Mouse (Mus musculus) embryonic facial prominence, embryonic 12.5 days (tissue): ENCODE data around the gene Nhej1. TPM values are rescaled to one million over a fixed set of nuclear protein-coding genes. Genes with fewer than 3 reads are reported as not detected.
A peak's percentile ranks its signal among the peaks of the same experiment; 100 is the strongest.

Source experiments
- ATAC-seq: fragments of 200-750 bp; cut with Nextera tagmentation; 2 replicates; pipeline ENCODE4 v1.8.0; 2017; ENCODE audit not compliant: insufficient number of reproducible peaks, insufficient read depth, low FRiP score, low TSS enrichment
- H3K27ac ChIP-seq: fragments of 300-500 bp; sonication (generic); 2 replicates; pipeline ENCODE4 v1.5.1; 2016; ENCODE audit warnings: mild to moderate bottlenecking
- H3K27me3 ChIP-seq: fragments of 300-500 bp; sonication (generic); 2 replicates; pipeline ENCODE4 v1.6.1; 2016; ENCODE audit warnings: mild to moderate bottlenecking, moderate library complexity
- H3K36me3 ChIP-seq: fragments of 300-500 bp; sonication (generic); 2 replicates; pipeline ENCODE4 v1.6.1; 2016; ENCODE audit warnings: mild to moderate bottlenecking
- H3K4me1 ChIP-seq: fragments of 300-500 bp; sonication (generic); 2 replicates; pipeline ENCODE4 v1.6.1; 2016
- H3K4me2 ChIP-seq: fragments of 300-500 bp; sonication (generic); replicated peaks from 2 replicates; pipeline ENCODE4 v1.6.1; 2016; ENCODE audit warnings: mild to moderate bottlenecking, moderate library complexity
- H3K4me3 ChIP-seq: fragments of 300-500 bp; sonication (generic); 2 replicates; pipeline ENCODE4 v1.5.1; 2016; ENCODE audit warnings: mild to moderate bottlenecking
- H3K9ac ChIP-seq: fragments of 300-500 bp; sonication (generic); 2 replicates; pipeline ENCODE4 v1.6.1; 2016; ENCODE audit warnings: mild to moderate bottlenecking, moderate library complexity
- H3K9me3 ChIP-seq: fragments of 300-500 bp; sonication (generic); 2 replicates; pipeline ENCODE4 v1.6.1; 2016; ENCODE audit warnings: mild to moderate bottlenecking, moderate library complexity
- WGBS: fragments of 180-500 bp; shearing (Covaris S2); methylation state at CpG from one replicate; pipeline ENCODE4 v1.1.7; 2016; 5-methylcytosine and 5-hydroxymethylcytosine counted together
- polyA plus RNA-seq: library from polyadenylated mRNA; unstranded; fragments of >200 nt; fragmentation: Nextera tagmentation; extraction: Ambion mirVana; gene quantifications from 2 replicates; pipeline ENCODE4 v1.2.1, GENCODE M21; 2016

Nhej1 gene
- 10.9 and 11.3 TPM in 2 replicates for polyA plus RNA-seq

GRCm38 (mm10) chr1:75124346-75125321, at the start of gene Nhej1:
Nhej1 (minus strand) TSS chr1:75125200.
- no peaks in the 10 kb centered on the region for H3K9me3 ChIP-seq
- peak within 1 kb of the TSS; percentile 53 for H3K4me2 ChIP-seq
- H3K36me3 ChIP-seq, result no peaks in the 10 kb centered on the region
- peak within 1 kb of the TSS; percentile 53 for H3K9ac ChIP-seq
- H3K4me3 ChIP-seq, result peak within 1 kb of the TSS; percentile 54
- H3K27ac ChIP-seq, result peak within 1 kb of the TSS; percentile 97
- 1% methylated on average over 56 of the region's 56 CpGs for WGBS
- no peaks in the 10 kb centered on the region for H3K27me3 ChIP-seq
- ATAC-seq, result peak; percentile 89
- H3K4me1 ChIP-seq, result 0 out of 2 replicates have a peak, but pooled peaks cover 4% of the 10 kb centered on the region

- 2% methylated on average over 57 of the region's 59 CpGs for WGBS
- H3K27ac ChIP-seq, result peak within 1 kb of the TSS; percentile 93
- H3K4me3 ChIP-seq, result peak within 1 kb of the TSS; percentile 75
- H3K36me3 ChIP-seq, result peaks cover 37% of the 10 kb centered on the region
- no peaks in the 10 kb centered on the region for H3K9me3 ChIP-seq
- peaks cover 13% of the 10 kb centered on the region for H3K4me1 ChIP-seq
- peak within 1 kb of the TSS; percentile 58 for H3K9ac ChIP-seq
- no peaks in the 10 kb centered on the region for H3K27me3 ChIP-seq
- peak within 1 kb of the TSS; percentile 65 for H3K4me2 ChIP-seq
- ATAC-seq, result peak; percentile 98
Measured at GRCm38 (mm10) chr1:75168472-75169464, 43.8 kb upstream of the Nhej1 start, which contains the start of gene Zfand2b. Zfand2b (plus strand) TSS chr1:75168646.

- Histone ChIP-seq H3K36me3 (peaks cover 30% of the 10 kb centered on the region), H3K9me3 (no peaks in the 10 kb centered on the region), H3K4me1 (peaks cover 13% of the 10 kb centered on the region), H3K27ac (peak overlapping the region; percentile 93), H3K4me2 (peak overlapping the region; percentile 65), H3K9ac (peak overlapping the region; percentile 58), H3K4me3 (peak overlapping the region; percentile 75), H3K27me3 (no peaks in the 10 kb centered on the region)
- ATAC-seq, result no peak
- 8% methylated on average over 7 of the region's 7 CpGs for WGBS
Measured at GRCm38 (mm10) chr1:75168093-75168471, 43.1 kb upstream of the Nhej1 start.

DNA sequence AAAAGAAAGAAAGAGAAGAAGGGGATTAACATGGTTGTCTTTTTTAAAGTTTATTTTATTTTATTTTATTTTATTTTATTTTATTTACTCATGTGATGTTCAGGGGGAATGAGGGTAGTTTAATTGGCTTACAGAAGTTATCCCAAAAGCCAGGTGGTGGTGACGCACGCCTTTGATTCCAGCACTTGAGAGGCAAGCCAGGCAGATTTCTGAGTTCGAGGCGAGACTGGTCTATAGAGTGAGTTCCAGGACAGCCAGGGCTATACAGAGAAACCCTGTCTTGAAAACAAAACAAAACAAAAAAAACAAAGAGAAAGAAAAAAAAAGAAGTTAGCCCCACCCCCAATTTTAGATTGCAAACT, 35.2 kb upstream of the Nhej1 start:
- H3K4me1 ChIP-seq, result no peaks in the 10 kb centered on the region
- no peak for ATAC-seq
- H3K27me3 ChIP-seq, result 0 out of 2 replicates have a peak, but pooled peaks cover 3% of the 10 kb centered on the region
- H3K36me3 ChIP-seq, result no peaks in the 10 kb centered on the region
- no peak overlapping the region for H3K4me3 ChIP-seq
- no peak overlapping the region for H3K27ac ChIP-seq
- 88% methylated on average over 4 of the region's 4 CpGs for WGBS
- no peak overlapping the region for H3K4me2 ChIP-seq
- no peak overlapping the region for H3K9ac ChIP-seq
- H3K9me3 ChIP-seq, result no peaks in the 10 kb centered on the region

DNA sequence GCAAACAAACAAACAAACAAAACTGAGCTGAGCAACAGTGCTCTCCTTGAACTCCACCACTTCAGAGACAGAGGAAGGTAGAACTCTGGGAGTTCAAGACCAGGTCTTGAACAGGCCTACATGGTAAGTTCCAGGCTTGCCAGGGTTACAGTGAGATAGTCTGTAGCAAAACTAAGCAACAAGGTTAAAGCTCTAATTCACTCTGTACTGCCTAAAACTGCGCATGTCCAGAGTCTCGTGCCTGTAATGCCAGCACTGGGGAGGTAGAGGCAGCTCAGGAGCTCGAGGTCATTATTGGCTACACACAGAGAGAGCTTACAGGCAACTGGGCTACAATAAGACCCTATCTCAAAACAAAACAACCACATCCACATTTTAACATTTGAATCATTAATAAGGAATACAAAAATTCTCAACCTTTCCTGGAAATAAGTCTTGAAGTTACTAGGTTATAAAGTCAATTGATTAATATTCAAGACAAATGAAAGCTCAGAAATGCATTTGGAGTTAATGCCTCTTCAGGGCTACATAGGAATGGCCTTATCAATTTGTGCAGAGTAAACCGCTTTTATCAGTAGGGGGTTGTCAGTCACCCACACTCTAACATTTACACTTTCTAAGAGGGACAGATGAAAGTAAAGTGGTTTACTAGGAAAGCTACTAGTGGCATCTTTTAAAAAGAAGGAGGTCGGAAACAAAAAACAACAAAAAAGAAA, 34.7 kb upstream of the Nhej1 start:
- Histone ChIP-seq H3K36me3 (no peaks in the 10 kb centered on the region), H3K27me3 (0 out of 2 replicates have a peak, but pooled peaks cover 3% of the 10 kb centered on the region), H3K4me2 (no peak overlapping the region), H3K9me3 (no peaks in the 10 kb centered on the region), H3K27ac (no peak overlapping the region), H3K4me1 (no peaks in the 10 kb centered on the region), H3K4me3 (no peak overlapping the region), H3K9ac (no peak overlapping the region)
- no peak for ATAC-seq
- 68% methylated on average over 5 of the region's 5 CpGs for WGBS

DNA sequence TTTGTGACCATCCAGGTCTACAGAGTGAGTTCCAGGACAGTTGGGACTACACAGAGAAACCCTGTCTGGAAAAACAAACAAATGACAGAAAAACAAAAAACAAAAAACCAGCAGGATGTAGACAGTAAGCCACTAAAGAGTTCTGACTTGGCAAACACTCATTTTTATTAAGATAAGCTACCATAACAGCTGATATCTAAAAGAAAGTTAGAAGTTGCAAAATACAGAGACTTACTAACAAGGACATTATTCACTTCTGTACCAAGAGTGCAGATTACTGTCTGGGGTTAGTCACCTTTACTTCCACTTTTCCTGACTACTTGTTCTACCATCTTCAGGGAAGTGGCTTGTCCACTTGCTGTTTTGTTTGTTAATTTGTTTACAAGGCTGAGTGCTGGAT, 34.0 kb upstream of the Nhej1 start:
- Histone ChIP-seq H3K4me1 (no peaks in the 10 kb centered on the region), H3K27ac (no peak overlapping the region), H3K4me3 (no peak overlapping the region), H3K4me2 (no peak overlapping the region), H3K9me3 (no peaks in the 10 kb centered on the region), H3K36me3 (no peaks in the 10 kb centered on the region), H3K27me3 (0 out of 2 replicates have a peak, but pooled peaks cover 3% of the 10 kb centered on the region), H3K9ac (no peak overlapping the region)
- no peak for ATAC-seq

DNA sequence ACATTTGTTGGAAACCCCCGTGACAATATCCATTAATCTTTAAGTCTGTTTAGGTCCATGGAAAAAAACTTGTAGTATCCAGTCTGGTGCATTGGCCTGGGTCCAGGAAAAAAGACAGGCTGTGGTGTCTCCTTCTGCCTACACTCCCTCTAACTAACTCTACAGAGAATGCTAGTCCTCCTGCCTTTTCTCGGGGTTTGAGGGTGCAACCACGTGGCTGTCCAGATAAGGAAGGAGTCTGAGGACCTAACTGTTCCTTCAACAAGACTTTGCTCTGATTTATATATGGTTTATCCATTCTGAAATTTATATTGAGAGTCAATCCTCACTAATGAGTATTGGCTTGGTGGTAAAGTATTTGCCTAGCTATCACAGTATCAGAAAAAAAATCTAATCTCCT, 30.8 kb upstream of the Nhej1 start:
- no peak overlapping the region for H3K4me3 ChIP-seq
- no peaks in the 10 kb centered on the region for H3K9me3 ChIP-seq
- no peaks in the 10 kb centered on the region for H3K4me1 ChIP-seq
- 0 out of 2 replicates have a peak, but pooled peaks cover 3% of the 10 kb centered on the region for H3K27me3 ChIP-seq
- 76% methylated on average over 3 of the region's 3 CpGs for WGBS
- H3K36me3 ChIP-seq, result no peaks in the 10 kb centered on the region
- no peak overlapping the region for H3K27ac ChIP-seq
- ATAC-seq, result no peak
- H3K9ac ChIP-seq, result no peak overlapping the region
- H3K4me2 ChIP-seq, result no peak overlapping the region

DNA sequence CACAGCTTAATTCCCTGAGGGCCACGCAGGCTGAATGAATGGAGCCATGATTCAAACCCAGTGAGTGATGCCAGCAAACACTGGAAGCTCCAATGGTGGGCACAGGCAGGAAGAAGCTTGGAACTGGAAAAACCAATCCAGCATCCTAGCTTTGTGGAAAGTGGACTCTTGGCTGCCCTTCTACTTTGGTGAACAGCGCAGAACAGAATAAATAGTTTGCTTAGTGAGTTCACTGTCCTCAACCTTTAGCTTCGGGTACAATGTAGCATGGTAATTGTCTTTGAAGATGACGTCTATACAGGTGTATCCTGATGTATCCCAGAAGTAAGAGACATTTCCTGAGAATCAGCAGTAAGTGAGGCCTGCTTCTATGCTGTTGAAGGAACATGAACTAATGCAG, 23.7 kb upstream of the Nhej1 start:
- 90% methylated on average over 4 of the region's 4 CpGs for WGBS
- ATAC-seq, result no peak
- Histone ChIP-seq H3K36me3 (peaks cover 51% of the 10 kb centered on the region), H3K27ac (no peak overlapping the region), H3K4me2 (no peak overlapping the region), H3K4me3 (no peak overlapping the region), H3K9me3 (no peaks in the 10 kb centered on the region), H3K27me3 (no peaks in the 10 kb centered on the region), H3K4me1 (peaks cover 3% of the 10 kb centered on the region; the same call in 1 of the 2 replicates), H3K9ac (no peak overlapping the region)

DNA sequence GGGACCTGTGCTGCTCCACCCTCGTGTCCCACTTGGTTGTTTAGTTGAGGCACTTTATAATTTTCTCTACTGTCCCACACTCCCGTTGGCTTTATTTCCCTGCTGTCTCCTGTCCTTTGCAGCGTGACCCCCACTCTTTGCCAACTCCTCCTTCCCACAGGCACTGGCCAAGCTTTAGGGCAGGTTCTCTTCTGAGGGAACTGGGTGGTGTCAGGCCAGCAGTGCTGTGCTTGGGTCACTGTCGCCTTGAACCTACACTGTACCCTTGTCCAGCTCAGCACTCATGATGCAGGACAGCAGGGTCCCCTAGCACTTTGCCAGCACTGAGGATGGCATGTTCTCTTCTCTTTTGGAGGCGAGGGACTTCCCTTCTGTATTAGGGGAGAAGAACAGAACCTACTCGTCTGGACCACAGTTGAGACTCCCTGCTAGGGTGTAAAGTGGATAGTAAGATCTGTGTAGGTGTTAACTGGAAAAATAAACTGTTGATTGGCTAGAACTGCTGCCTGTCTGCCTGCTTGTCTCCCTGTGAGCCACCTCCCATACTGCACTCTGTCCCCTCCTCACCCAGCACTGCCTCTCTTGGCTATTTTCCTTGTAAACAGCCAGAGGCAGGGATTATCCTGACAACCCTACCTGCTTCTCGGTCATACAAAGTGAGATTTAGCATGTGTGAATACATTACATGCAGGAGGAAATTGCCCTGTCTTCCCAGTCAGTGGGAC, 22.6 kb upstream of the Nhej1 start:
- ATAC-seq, result no peak
- WGBS, result 76% methylated on average over 7 of the region's 7 CpGs
- Histone ChIP-seq H3K9ac (no peak overlapping the region), H3K36me3 (peaks cover 51% of the 10 kb centered on the region), H3K27ac (no peak overlapping the region), H3K27me3 (no peaks in the 10 kb centered on the region), H3K4me1 (peaks cover 4% of the 10 kb centered on the region; the same call in 1 of the 2 replicates), H3K9me3 (no peaks in the 10 kb centered on the region), H3K4me3 (no peak overlapping the region), H3K4me2 (no peak overlapping the region)

DNA sequence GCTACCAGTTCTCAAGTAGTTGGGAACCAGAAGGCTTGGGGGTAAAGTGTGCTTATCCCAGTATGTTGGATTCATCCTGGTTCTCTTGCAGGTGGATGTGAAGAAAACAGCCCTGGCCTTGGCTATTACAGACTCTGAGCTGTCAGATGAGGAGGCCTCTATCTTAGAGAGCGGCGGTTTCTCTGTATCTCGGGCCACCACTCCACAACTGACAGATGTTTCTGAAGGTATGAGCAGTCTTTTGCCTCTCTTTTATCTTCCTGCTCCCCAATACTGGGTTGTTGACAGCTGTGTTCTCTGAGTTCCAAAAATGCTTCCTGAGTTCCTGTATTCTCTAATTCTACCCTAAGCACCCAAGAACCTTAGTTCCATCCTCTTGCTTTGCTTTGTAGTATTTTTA, 20.6 kb upstream of the Nhej1 start:
- no peak for ATAC-seq

More for the DNA sequence above, 20.6 kb upstream of the Nhej1 start:
- Histone ChIP-seq H3K36me3 (peaks cover 51% of the 10 kb centered on the region), H3K27me3 (no peaks in the 10 kb centered on the region), H3K9ac (no peak overlapping the region), H3K4me2 (no peak overlapping the region), H3K9me3 (no peaks in the 10 kb centered on the region), H3K4me3 (no peak overlapping the region), H3K27ac (no peak overlapping the region), H3K4me1 (peaks cover 11% of the 10 kb centered on the region)
- 95% methylated on average over 3 of the region's 3 CpGs for WGBS
